In the genomic region with DNA sequence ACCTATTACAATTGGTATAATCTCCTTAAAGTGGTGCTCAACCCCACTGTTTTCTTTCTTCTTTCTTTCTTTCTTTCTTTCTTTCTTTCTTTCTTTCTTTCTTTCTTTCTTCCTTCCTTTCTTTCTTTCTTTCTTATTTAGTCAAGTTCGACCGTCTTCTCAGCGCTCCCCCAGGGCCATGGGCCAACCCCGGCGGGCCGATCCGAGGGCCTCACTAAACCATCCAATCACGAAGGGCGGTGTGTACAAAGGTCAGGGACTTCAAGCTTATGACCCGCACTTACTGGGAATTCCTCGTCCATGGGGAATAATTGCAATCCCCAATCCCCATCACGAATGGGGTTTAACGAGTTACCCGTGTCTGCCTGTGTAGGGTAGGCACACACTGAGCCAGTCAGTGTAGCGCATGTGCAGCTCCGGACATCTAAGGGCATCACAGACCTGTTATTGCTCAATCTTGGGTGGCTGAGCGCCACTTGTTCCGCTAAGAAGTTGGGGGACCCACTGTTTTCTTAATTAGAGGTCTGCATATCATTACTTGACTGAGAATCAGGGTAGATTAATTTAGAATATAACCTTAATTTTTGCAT, we compare ENCODE assay signal across 8 mouse cellular contexts. TPM values are rescaled to one million over a fixed set of nuclear protein-coding genes. Genes with fewer than 3 reads are reported as not detected.
DNase-seq lines count a peak whose midpoint lies in the region; ATAC-seq and TF ChIP-seq lines count a peak whose summit lies in the region.

No protein-coding gene starts in this region.

- WGBS in hindbrain, embryonic 10.5 days, result 75% methylated on average over 18 of the region's 18 CpGs
- WGBS in limb, embryonic 14.5 days, result 69% methylated on average over 18 of the region's 18 CpGs
- WGBS in midbrain, postnatal 0 days, result 65% methylated on average over 18 of the region's 18 CpGs
- WGBS in stomach, embryonic 16.5 days, result 64% methylated on average over 18 of the region's 18 CpGs

- TF ChIP-seq CTCF in midbrain, postnatal 0 days (IDR thresholded peaks at IDR 0.05), result no peak

- H3K36me3 ChIP-seq in hindbrain, embryonic 10.5 days, result no peaks in the 10 kb centered on the region
- H3K36me3 ChIP-seq in limb, embryonic 14.5 days (ENCODE audit: control insufficient read depth, insufficient read depth, low read length), result no peaks in the 10 kb centered on the region
- H3K36me3 ChIP-seq in midbrain, postnatal 0 days (ENCODE audit: insufficient read depth, low read length), result no peaks in the 10 kb centered on the region
- H3K36me3 ChIP-seq in stomach, embryonic 16.5 days (ENCODE audit: control insufficient read depth, insufficient read depth, low read length), result no peaks in the 10 kb centered on the region

- no peak overlapping the region for H3K9ac ChIP-seq in limb, embryonic 14.5 days (ENCODE audit: low read depth, low read length, severe bottlenecking)
- H3K9ac ChIP-seq in midbrain, postnatal 0 days (replicated peaks; ENCODE audit: low read length, poor library complexity, severe bottlenecking), result no peak overlapping the region
- no peak overlapping the region for H3K9ac ChIP-seq in stomach, embryonic 16.5 days (ENCODE audit: low read length)

- H3K9me3 ChIP-seq in hindbrain, embryonic 10.5 days, result peaks cover 32% of the 10 kb centered on the region
- no peaks in the 10 kb centered on the region for H3K9me3 ChIP-seq in limb, embryonic 14.5 days (ENCODE audit: control insufficient read depth, low read length)
- peaks cover 15% of the 10 kb centered on the region; the same call in 1 of the 2 replicates for H3K9me3 ChIP-seq in midbrain, postnatal 0 days (ENCODE audit: low read length)
- no peaks in the 10 kb centered on the region for H3K9me3 ChIP-seq in stomach, embryonic 16.5 days (replicated peaks; ENCODE audit: control insufficient read depth, low read length)

- TF ChIP-seq POLR2A in limb, embryonic 14.5 days (IDR thresholded peaks at IDR 0.05; ENCODE audit: borderline replicate concordance, extremely low read depth, insufficient read depth, insufficient read length), result no peak

- no peak overlapping the region for H3K4me3 ChIP-seq in hindbrain, embryonic 10.5 days
- H3K4me3 ChIP-seq in limb, embryonic 14.5 days (replicated peaks; ENCODE audit: low read length), result no peak overlapping the region
- H3K4me3 ChIP-seq in midbrain, postnatal 0 days (ENCODE audit: low read depth, low read length), result no peak overlapping the region
- H3K4me3 ChIP-seq in stomach, embryonic 16.5 days (replicated peaks; ENCODE audit: low read length), result no peak overlapping the region

- peak; percentile 21 for DNase-seq in kidney, adult 18-20 months
- no peak for DNase-seq in kidney, adult 9 months
- peak; percentile 42 to 84 for DNase-seq in adrenal gland, postnatal 36 days
- peak; percentile 100 for DNase-seq in hindbrain, embryonic 10.5 days (ENCODE audit: low spot score)
- DNase-seq in limb, embryonic 14.5 days (ENCODE audit: low spot score), result peak; percentile 96
- DNase-seq in midbrain, postnatal 0 days (ENCODE audit: low spot score), result peak; percentile 88

- peak; percentile 99 for ATAC-seq in erythroid progenitor cell, adult 5-6 weeks (replicated peaks; ENCODE audit: low FRiP score, poor library complexity, severe bottlenecking)
- ATAC-seq in limb, embryonic 14.5 days (ENCODE audit: low FRiP score, low read depth), result peak; percentile 99
- peak; percentile 99 for ATAC-seq in midbrain, postnatal 0 days (ENCODE audit: low FRiP score)
- peak; percentile 100 for ATAC-seq in stomach, embryonic 16.5 days (ENCODE audit: insufficient read depth, low FRiP score)

- no peaks in the 10 kb centered on the region for H3K27me3 ChIP-seq in hindbrain, embryonic 10.5 days (ENCODE audit: insufficient read depth, poor library complexity, severe bottlenecking)
- no peaks in the 10 kb centered on the region for H3K27me3 ChIP-seq in limb, embryonic 14.5 days (ENCODE audit: control insufficient read depth, insufficient read depth, low read length)
- H3K27me3 ChIP-seq in midbrain, postnatal 0 days (ENCODE audit: insufficient read depth, low read length), result no peaks in the 10 kb centered on the region
- no peaks in the 10 kb centered on the region for H3K27me3 ChIP-seq in stomach, embryonic 16.5 days (ENCODE audit: control insufficient read depth, insufficient read depth, low read length)

- no peak overlapping the region for H3K4me2 ChIP-seq in limb, embryonic 14.5 days (replicated peaks; ENCODE audit: low read depth, low read length, severe bottlenecking)
- no peak overlapping the region for H3K4me2 ChIP-seq in midbrain, postnatal 0 days (ENCODE audit: low read depth, low read length, poor library complexity, severe bottlenecking)
- no peak overlapping the region for H3K4me2 ChIP-seq in stomach, embryonic 16.5 days (ENCODE audit: low read depth, low read length)

- H3K27ac ChIP-seq in hindbrain, embryonic 10.5 days, result no peak overlapping the region
- no peak overlapping the region for H3K27ac ChIP-seq in limb, embryonic 14.5 days (replicated peaks; ENCODE audit: low read depth, low read length)
- no peak overlapping the region for H3K27ac ChIP-seq in midbrain, postnatal 0 days (ENCODE audit: low read depth, low read length)
- no peak overlapping the region for H3K27ac ChIP-seq in stomach, embryonic 16.5 days (ENCODE audit: low read length)

- H3K4me1 ChIP-seq in hindbrain, embryonic 10.5 days (replicated peaks), result no peaks in the 10 kb centered on the region
- no peaks in the 10 kb centered on the region for H3K4me1 ChIP-seq in limb, embryonic 14.5 days (ENCODE audit: control insufficient read depth, insufficient read depth, low read length)
- H3K4me1 ChIP-seq in midbrain, postnatal 0 days (ENCODE audit: insufficient read depth, low read length), result no peaks in the 10 kb centered on the region
- no peaks in the 10 kb centered on the region for H3K4me1 ChIP-seq in stomach, embryonic 16.5 days (ENCODE audit: control insufficient read depth, insufficient read depth, low read length)

RNA-seq across cellular contexts. Expression of a gene that starts 5.6 kb away (rescaled TPM):
- 1 to 10 TPM in 1 of 2 experiments, not detected in 1; 1.2 TPM for total RNA-seq in adrenal gland, postnatal 36 days (2021)
- 5.4 TPM in 1 of 2 replicates, not detected in the other for total RNA-seq in erythroid progenitor cell, adult 5-6 weeks (2015; ENCODE audit: low replicate concordance)
- total RNA-seq in erythroid progenitor cell, adult 5-6 weeks (2017; ENCODE audit: low replicate concordance), result 3.0 and 5.1 TPM in 2 replicates
- polyA plus RNA-seq in hindbrain, embryonic 10.5 days (2016; fragmentation: Nextera tagmentation; extraction: Ambion mirVana), result not detected in 2 replicates
- 0.17 and 0.19 TPM in 2 replicates for polyA plus RNA-seq in limb, embryonic 14.5 days (2012; rRNA removed)
- polyA plus RNA-seq in limb, embryonic 14.5 days (2014; fragmentation: Nextera tagmentation; extraction: Ambion mirVana), result 0.65 and 0.67 TPM in 2 replicates
- 0.11 TPM in 1 of 2 replicates, not detected in the other for total RNA-seq in midbrain, postnatal 0 days (2014; rRNA removed)
- not detected in 2 replicates for polyA plus RNA-seq in midbrain, postnatal 0 days (2015; fragmentation: Nextera tagmentation; extraction: Ambion mirVana)
- polyA plus RNA-seq in stomach, embryonic 16.5 days (2015; fragmentation: Nextera tagmentation; extraction: Ambion mirVana), result 0.25 and 0.41 TPM in 2 replicates

RNA-seq across cellular contexts. Expression of a gene that starts 33.9 kb away (rescaled TPM):
- not detected for total RNA-seq in adrenal gland, postnatal 36 days (2021)
- total RNA-seq in erythroid progenitor cell, adult 5-6 weeks (2015; ENCODE audit: low replicate concordance), result not detected in 2 replicates
- not detected in 2 replicates for total RNA-seq in erythroid progenitor cell, adult 5-6 weeks (2017; ENCODE audit: low replicate concordance)
- not detected in 2 replicates for polyA plus RNA-seq in hindbrain, embryonic 10.5 days (2016; fragmentation: Nextera tagmentation; extraction: Ambion mirVana)
- not detected in 2 replicates for polyA plus RNA-seq in limb, embryonic 14.5 days (2012; rRNA removed)
- polyA plus RNA-seq in limb, embryonic 14.5 days (2014; fragmentation: Nextera tagmentation; extraction: Ambion mirVana), result 0.25 TPM in 1 of 2 replicates, not detected in the other
- not detected in 2 replicates for total RNA-seq in midbrain, postnatal 0 days (2014; rRNA removed)
- not detected in 2 replicates for polyA plus RNA-seq in midbrain, postnatal 0 days (2015; fragmentation: Nextera tagmentation; extraction: Ambion mirVana)
- 0.19 and 0.45 TPM in 2 replicates for polyA plus RNA-seq in stomach, embryonic 16.5 days (2015; fragmentation: Nextera tagmentation; extraction: Ambion mirVana)
